Comparison of ENCODE assay signal across 17 mouse cellular contexts in the genomic region with DNA sequence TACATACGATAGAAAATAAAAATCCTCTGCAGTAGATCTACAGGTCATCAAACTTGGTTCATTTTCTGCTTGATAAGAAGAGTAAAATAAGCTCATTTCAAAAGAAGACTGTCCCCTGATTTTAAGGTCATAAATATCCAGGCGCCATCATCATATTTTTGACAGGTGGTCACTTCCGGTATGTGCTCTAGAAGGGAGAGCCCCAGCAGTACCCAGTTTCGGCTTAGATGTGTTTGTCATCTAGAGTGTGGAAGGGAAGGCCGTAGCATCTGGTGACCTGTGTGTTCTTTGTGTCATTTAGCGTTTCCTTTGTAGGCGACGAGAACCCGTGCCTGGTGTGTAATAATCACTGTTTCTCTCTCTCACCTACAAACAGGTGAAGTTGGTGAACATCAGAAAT.
"Had no signal": no experiment of that assay in that cellular context is flagged by ENCODE, and none has a peak within 500 bp of the region (broad histone marks: within the 10 kb centered on the region; RNA-seq: fewer than 3 reads in every experiment).

No protein-coding gene starts in this region.

- H3K27me3 ChIP-seq: lung, embryonic 15.5 days; megakaryocyte, embryonic 14.5 days; midbrain, embryonic 13.5 days; midbrain, embryonic 15.5 days; neural tube, embryonic 12.5 days; stomach, embryonic 15.5 days had no signal

- H3K36me3 ChIP-seq: lung, embryonic 15.5 days; midbrain, embryonic 15.5 days; neural tube, embryonic 12.5 days; stomach, embryonic 15.5 days had no signal

- H3K27ac ChIP-seq: lung, embryonic 15.5 days; macrophage; midbrain, embryonic 13.5 days; midbrain, embryonic 15.5 days; neural tube, embryonic 12.5 days; stomach, embryonic 15.5 days; stomach, postnatal 0 days had no signal

- ATAC-seq: lung, postnatal 0 days; midbrain, embryonic 15.5 days had no signal

- H3K9ac ChIP-seq: lung, embryonic 15.5 days; midbrain, embryonic 13.5 days; midbrain, embryonic 15.5 days; neural tube, embryonic 12.5 days; stomach, embryonic 15.5 days had no signal

- H3K4me2 ChIP-seq: lung, embryonic 15.5 days; midbrain, embryonic 11.5 days; midbrain, embryonic 13.5 days; midbrain, embryonic 15.5 days; neural tube, embryonic 12.5 days; stomach, embryonic 15.5 days had no signal

- DNase-seq: lung, adult 2 months; lung, postnatal 14 days; lung, postnatal 36 days; right cerebral cortex, postnatal 14 days; thymus, adult 2 months; thymus, postnatal 25 days; thymus, postnatal 4 days had no signal

- H3K4me3 ChIP-seq: lung, embryonic 15.5 days; megakaryocyte, embryonic 14.5 days; midbrain, embryonic 13.5 days; midbrain, embryonic 15.5 days; neural tube, embryonic 12.5 days; stomach, embryonic 15.5 days had no signal

- H3K9me3 ChIP-seq: lung, embryonic 15.5 days; megakaryocyte, embryonic 14.5 days; midbrain, embryonic 13.5 days; midbrain, embryonic 15.5 days; neural tube, embryonic 12.5 days; stomach, embryonic 15.5 days had no signal
